Mouse (Mus musculus): Measurements from ENCODE around the gene Gm15013.
"Not testable (repeated sequence)": the region's sequence is repeated elsewhere in the genome, so short reads cannot be mapped to it uniquely, and the experiment has no call there.

Gm15013 gene

DNA sequence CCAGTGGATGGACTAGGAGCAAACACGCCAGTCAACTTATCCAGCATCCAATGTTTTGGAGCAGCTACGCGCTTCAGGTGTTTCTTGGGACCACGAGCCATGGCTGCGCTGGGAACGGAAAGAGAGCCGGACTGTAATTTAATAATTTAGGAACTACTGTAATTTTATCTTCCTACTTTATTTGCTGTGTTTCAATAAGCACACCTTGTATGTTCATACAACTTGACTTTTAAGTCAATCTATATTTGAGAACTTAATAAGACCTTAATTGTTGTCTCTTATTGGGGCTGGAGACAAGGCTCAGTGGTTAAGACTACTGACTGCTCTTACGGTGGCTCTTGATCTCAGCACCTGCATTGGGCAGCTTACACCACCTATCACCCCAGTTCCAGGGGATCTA, at the start of gene Gm15013:
TSS of gene Gm15013 (minus strand) at position 101 of the 400 bp plus-strand sequence.
- no peak for DNase-seq (ENCODE audit: low spot score in 2 of 2)

DNA sequence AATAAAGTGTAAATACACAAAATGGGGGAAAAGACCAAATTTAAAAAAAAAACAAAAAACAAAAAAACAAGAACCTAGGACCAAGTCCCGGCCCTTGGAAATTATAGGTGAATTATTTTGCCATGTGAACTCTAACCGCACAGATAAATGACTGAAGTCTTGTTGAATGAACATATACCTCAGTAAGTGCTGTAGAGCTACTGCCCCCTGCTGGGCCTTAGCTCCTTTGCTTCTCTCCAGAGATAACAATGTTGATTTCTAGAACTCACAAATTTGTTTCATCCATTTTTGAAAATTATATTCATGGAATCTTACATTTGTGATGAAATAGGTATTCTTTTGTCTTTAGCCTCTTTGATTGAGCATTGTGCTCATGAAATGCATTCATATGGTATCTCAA, 48.3 kb upstream of the Gm15013 start:
- no peak for DNase-seq (ENCODE audit: low spot score in 2 of 2)

GRCm38 (mm10) chrX:139758634-139759033, 44.4 kb upstream of the Gm15013 start:
- DNase-seq (ENCODE audit: low spot score in 2 of 2) = not testable (repeated sequence)

DNA sequence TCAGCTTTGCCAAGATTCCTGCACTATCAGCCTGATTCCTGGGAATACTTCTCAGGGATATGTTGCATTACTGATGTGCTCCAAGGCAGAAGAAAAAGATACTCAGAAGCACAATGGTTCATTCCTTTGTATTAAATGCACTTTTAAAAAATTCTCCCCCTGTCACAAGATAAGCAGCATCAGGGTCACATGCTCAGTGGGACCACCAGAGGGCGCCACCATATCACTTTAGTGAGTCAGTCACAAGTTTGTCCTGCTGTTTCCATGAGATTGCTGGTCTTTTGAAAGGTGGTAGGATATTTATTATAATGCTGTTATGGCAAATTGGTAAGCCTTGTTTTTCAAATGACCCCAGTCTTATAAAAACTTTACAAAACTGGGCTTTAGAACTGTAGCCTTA, 37.6 kb upstream of the Gm15013 start:
- peak in 1 of 2 experiments; percentile 7 for DNase-seq (ENCODE audit: low spot score in 2 of 2)

- no peak for DNase-seq (ENCODE audit: low spot score in 2 of 2)
These were observed 22.8 kb upstream of the Gm15013 start for GRCm38 (mm10) chrX:139737066-139737465.

DNA sequence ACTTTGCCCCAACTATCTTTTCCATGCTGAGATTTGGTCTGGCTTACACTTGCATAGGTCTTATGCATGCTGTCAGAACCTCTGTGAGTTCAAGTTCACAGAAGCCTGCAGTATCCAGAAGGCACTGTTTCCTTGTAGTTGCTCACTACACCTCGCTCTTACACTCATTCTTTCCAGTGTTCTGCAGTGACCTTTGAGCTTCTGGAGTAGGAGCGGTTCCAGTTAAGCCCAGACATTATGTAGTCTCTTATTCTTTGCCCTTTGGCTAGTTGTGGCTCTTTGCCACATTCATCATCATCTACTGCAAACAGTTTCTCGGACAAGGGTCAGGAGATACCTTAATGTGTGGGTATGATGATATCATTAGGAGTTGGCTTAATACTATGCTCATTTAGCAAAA, 16.3 kb upstream of the Gm15013 start:
- DNase-seq (ENCODE audit: low spot score in 2 of 2) = no peak

DNA sequence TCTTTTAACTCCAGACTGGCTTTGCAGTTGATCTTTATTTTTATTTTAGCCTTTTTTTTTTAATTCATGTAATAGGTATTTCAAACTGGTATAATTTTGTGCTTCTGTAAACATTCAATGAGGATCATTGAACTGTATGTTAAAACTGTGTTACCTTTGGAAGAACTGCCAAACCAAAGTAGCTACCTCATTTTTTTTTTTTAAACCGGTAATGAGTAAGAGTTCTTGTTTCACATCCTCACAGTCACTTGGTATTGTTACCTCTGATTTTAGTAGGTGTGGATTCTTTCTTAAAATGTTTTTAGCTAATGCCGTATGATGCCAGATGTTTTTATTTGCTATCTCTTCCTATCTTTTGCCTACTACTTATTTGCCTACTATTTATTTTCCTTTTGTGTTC, 8.1 kb upstream of the Gm15013 start:
- DNase-seq (ENCODE audit: low spot score in 2 of 2) = no peak

DNA sequence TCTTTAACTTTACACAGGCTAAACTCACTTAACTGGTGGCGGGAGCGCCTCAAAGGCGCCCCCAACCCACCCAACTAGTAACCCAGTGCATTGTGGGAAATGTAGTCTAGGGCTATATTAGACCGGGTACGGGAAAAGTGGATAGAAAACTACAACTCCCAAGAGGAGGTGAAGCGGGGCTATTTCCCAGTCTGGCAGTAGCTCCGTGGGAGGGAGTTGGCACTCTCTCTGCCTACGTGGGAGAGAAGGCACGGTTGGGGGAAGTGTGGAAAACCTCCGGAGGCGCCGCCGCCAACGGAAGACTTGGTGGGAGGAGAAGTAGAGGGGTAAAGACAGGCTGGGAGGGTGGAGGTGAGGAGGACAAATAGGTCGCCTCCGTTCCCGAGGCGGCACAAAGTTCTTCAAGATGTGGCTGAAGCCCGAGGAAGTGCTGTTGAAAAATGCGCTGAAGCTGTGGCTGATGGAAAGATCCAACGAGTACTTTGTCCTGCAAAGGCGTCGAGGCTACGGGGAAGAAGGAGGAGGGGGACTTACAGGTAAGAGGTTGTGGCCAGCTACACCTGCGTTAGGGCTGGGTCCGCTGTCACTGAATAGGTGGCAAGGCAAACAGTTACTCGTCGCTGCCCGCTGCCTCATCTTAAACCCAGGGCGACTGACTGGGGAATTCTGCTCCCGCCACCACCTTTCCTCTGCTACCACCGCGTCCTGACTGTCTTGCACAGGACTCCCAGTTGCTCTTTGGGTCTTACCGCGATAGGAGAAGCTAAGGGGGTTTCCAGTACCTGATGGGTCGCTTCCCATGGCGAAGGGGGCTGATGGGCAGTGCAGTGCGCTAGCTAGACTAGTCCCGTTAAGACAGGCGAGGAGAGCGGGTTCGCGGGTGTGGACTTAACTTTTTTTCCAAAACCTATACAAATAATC, 29.2 kb downstream of the Gm15013 start, which contains the start of gene Tbc1d8b:
TSS of gene Tbc1d8b (plus strand) at position 222 of the 921 bp plus-strand sequence.
- peak; percentile 85 to 89 for DNase-seq (ENCODE audit: low spot score in 2 of 2)

DNA sequence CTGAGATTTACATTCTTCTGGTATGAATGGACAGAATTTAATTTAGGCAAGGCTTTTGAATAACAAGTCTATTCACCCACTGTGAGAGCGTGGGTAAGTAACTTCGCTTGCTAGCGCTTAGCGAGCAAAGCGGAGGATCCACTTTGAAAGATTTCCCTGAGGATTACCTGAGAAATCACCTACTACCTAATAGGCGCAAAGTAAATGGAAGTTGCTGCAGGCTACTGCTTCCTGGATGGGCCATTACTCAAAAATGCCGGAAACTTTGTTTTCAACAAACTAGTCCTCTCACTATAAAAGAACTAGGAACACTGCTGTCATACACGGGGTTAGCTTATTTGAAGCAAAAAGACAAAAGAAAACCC, 29.9 kb downstream of the Gm15013 start:
- DNase-seq (ENCODE audit: low spot score in 2 of 2) = no peak

- no peak for DNase-seq (ENCODE audit: low spot score in 2 of 2)
These were observed 48.5 kb downstream of the Gm15013 start for GRCm38 (mm10) chrX:139665829-139666228.

Data from heart, adult 9 months (tissue).